Mouse (Mus musculus) ES-E14 (cell line): ENCODE data around the gene Tnr.

Source experiments
- CHD2 ChIP-seq: IDR thresholded peaks from 2 replicates; pipeline ENCODE4 v1.6.1; 2014; ENCODE audit warnings: mild to moderate bottlenecking, low read depth, low read length, inconsistent platforms
- MAFK ChIP-seq: IDR thresholded peaks from 2 replicates; pipeline ENCODE4 v1.6.1; 2014; ENCODE audit warnings: mild to moderate bottlenecking, low read depth, low read length, inconsistent platforms; ENCODE audit not compliant: insufficient read depth

GRCm38 (mm10) chr1:159878681-159879080, 355.1 kb downstream of the Tnr start:
- TF ChIP-seq CHD2 = no peak
- no peak for TF ChIP-seq MAFK
